Mouse (Mus musculus): ENCODE data around the gene Akap2.

The Akap2 gene

DNA sequence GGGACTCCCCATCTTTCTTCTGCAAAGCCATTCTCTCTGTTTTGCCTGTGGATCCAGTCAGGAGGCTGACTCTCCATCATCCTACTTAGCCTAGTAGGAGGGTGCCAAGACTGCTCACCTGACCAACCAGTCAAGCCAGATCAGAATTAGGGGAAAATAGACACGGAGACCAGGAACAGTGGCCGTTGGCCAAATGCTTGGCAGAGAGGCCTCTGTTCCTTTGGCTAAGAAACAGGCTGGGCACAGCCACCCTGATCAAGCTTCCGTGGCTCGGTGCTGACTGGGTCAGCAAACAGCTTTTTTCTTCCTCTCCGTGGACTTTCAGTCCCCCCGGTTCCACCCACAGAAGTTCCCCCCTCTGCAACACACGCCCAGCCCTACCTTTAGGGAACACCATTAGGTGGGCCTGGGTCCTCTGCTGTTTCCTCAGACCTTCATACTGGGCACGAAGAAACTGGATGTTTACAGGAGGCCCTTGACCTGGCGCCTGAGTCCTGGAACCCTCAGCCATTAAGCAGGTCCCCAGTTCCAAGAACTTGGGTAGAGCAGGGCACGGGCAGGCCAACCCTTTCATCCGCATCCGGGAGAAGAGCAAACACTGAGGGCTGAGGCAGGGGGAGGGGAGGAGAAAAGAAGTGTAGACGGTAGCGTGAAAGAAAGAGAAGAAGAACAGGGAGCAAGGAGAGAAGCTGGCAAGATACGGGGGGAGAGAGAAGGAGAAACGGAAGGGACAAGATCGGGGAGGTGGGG is 197.9 kb downstream of the Akap2 start:
- DNase-seq: peak; percentile 70

- DNase-seq: peak; percentile 22
These were observed 198.8 kb downstream of the Akap2 start, which contains the start of gene D630039A03Rik for GRCm38 (mm10) chr4:57916201-57916661. Gene D630039A03Rik, minus strand, starts transcription at chr4:57916297.

DNA sequence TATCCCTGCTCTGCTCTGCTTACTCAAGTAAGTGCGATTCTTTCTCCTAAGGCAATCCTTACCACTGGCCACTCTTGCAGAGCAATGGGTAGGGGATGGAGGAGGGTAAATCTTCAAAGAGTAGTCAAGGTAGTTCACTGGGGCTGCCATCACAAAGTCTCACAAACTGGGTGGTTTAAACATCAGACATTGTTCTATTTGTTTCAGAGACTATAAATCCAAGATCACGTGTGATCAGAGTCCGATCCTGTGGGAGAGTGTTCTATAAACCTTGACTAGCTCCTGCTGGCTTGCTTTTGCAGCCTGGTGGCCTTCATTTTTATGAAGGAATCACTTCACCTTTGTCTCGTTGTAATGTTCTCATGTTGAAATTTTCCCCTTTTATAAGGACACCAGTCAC is 199.3 kb downstream of the Akap2 start:
- DNase-seq: no peak

DNA sequence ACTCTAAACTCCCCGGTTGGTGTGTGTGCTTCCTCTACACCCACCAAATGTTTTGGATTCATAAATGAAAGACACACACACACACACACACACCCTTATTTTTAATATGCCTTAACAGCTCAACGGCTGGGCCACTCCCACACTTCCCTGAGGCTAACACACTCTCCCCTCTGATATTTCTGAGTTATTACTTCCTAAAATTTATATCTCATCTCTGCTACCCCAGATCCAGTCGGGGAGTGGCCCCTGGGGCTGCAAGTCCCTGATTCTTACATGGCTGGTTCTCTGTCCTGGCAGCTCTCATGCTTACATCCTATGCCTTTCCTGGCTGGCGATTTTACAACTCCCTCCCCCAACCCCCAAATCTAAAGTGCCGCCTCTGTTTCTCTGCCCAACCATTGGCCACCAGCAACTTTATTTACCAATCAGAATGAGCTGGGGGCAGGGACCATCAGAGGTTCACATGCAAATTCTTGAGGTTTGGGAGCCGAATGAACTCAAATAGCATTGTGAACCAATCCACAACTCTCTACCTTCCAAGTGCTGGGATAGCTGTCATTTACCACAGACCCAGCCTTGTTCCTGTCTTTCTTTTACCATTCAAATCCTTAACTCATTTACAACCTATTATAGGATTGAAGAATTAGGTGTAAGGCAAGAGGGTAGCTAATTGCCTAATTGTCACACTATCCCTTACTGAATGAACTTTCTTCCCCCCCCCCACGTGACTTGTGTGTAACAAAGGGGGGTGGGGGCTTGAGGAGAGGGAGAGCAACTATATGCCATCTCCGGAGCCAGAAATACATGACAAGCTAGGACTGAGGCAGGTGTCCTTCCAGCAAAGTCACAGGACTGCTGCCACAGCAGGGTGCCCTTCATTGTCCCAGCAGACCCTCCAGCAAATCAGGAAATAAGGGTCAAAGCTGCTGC is 202.3 kb downstream of the Akap2 start:
- DNase-seq: no peak

DNA sequence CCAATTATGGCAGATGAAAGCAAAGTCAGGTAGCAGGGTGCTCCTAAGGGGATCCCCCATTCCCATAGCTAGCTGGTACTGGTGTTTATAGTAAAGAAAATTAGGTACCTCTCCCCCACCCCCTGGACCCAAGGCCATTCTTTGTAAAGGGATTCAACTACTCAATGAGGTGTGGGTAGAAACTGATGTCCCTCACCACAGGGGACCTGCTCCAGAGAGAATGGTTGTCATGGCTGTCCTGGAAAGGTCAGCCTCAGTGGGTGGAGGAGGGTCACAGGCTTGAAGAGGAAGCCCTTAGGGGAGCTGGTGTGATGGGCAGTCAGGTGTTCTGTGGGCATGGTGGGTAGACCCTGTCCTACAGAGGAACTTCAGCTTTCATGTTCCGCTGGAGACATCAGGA is 203.1 kb downstream of the Akap2 start:
- DNase-seq: no peak

- DNase-seq: no peak
These were observed 204.7 kb downstream of the Akap2 start for GRCm38 (mm10) chr4:57922171-57922570.

DNA sequence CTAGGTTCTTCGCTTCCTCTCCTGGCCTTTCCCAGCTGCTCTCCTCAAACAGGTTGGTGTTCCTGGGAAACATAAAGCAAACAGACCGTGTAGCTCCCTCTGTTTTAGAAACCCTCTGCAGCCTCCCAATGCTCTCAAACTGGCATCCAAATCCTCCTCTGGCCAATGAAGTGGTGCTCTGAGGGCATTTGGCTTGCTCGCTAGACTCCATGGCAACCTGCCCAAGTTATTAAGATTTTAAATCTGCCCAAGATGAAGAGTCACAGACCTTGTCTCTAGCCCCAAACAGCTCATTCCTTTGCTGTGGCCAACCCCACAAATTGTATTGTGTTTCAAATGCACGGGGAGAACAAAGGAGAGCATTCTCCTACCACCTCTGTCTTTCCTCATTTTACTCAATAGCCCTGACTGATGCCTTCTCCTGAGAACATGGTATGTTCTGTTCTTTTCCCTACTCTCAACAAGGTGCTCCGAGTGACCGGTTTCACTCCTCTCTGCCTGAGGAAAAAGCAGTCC is 207.2 kb downstream of the Akap2 start:
- no peak for DNase-seq

- DNase-seq: no peak
These were observed 210.2 kb downstream of the Akap2 start for GRCm38 (mm10) chr4:57927464-57928205.

DNA sequence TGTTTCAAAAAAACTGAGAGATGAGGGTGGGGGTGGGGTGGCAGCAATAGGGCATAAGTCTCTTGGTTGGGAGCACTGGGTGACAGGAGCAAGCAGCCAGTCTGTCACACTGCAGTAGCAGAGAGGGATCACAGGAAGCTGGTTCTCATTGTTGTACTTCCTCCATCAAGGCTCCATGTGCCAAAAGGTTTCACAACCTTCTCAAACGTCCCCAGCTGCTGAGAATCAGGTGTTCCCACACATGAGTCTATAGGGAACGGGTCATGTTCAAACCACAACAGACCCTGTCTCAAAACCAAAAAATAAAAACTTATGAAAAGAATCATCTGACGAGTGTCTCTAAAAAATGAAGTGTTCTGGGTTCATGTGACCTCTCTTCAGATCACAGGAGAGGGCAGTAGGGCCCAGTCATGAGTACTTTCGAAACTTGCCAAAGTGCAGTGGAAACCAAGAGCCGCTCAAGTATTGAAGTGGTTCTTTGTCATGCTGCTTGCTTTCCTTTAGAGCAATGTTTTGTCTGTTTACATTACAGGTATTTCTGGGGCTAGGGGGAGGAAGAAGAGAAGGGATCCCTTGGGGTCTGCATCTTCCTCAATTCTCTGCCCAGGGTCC is 213.2 kb downstream of the Akap2 start:
- no peak for DNase-seq

- no peak for DNase-seq
These were observed 216.7 kb downstream of the Akap2 start for GRCm38 (mm10) chr4:57934181-57934580.

- no peak for DNase-seq
These were observed 219.8 kb downstream of the Akap2 start for GRCm38 (mm10) chr4:57937292-57937691.

DNA sequence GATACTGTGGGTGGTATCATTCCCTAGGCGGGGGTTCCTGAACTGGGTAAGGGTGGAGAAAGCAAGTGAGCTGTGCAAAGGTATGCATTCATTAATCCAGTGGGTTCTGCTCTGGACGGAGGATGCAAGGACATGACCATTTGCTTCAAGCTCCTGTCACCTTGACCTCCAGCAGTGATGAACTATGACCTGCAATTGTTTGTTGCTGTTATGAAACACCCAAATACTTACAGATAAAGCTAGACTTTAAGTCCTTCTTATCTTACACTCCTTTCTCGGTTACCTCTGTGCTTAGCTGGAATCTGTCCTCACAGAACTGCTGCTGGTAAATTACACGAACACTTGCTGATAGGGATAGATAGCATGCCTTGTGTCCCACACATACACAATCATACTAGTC is 223.2 kb downstream of the Akap2 start:
- no peak for DNase-seq

DNA sequence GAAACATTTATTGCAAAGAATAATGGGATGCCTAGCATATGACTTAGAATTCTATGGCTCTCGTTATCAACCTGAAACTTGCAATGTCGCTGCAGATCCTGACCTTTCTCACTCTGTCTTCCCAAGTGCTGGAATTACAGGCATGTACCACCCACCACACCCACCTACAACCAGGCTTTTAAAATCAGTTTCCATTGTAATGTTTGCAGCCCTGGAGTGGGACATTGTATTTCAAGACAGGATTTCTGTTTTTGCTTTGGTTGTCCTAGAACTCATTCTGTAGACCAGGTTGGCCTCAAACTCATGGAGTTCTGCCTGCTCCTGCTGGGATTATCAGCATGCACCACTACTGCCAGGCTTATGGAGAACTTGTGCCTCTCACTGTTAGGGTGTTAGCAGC is 225.4 kb downstream of the Akap2 start:
- no peak for DNase-seq
